Mouse (Mus musculus) hindbrain, embryonic 10.5 days (tissue): ENCODE data around the gene Glt6d1. TPM values are rescaled to one million over a fixed set of nuclear protein-coding genes. Genes with fewer than 3 reads are reported as not detected.
A peak's percentile ranks its signal among the peaks of the same experiment; 100 is the strongest.
"Not testable (repeated sequence)": the region's sequence is repeated elsewhere in the genome, so short reads cannot be mapped to it uniquely, and the experiment has no call there.

ENCODE experiments used
- DNase-seq: peaks from one replicate; pipeline ENCODE4 v3.0.0-alpha.2; 2017; ENCODE audit warnings: low spot score
- H3K27ac ChIP-seq: fragments of 300-500 bp; sonication (generic); 2 replicates; pipeline ENCODE4 v1.5.1; 2016; ENCODE audit warnings: mild to moderate bottlenecking, moderate library complexity
- H3K27me3 ChIP-seq: fragments of 300-500 bp; sonication (generic); 2 replicates; pipeline ENCODE4 v1.6.1; 2016; ENCODE audit warnings: mild to moderate bottlenecking; ENCODE audit not compliant: poor library complexity, insufficient read depth, severe bottlenecking
- H3K36me3 ChIP-seq: fragments of 300-500 bp; sonication (generic); 2 replicates; pipeline ENCODE4 v1.6.1; 2016; ENCODE audit warnings: mild to moderate bottlenecking, moderate library complexity
- H3K4me1 ChIP-seq: fragments of 300-500 bp; sonication (generic); replicated peaks from 2 replicates; pipeline ENCODE4 v1.6.1; 2016; ENCODE audit warnings: mild to moderate bottlenecking
- H3K4me3 ChIP-seq: fragments of 300-500 bp; sonication (generic); 2 replicates; pipeline ENCODE4 v1.5.1; 2016; ENCODE audit warnings: mild to moderate bottlenecking, moderate library complexity
- H3K9me3 ChIP-seq: fragments of 300-500 bp; sonication (generic); 2 replicates; pipeline ENCODE4 v1.6.1; 2016; ENCODE audit warnings: mild to moderate bottlenecking, moderate library complexity
- WGBS: fragments of 180-500 bp; shearing (Covaris S2); methylation state at CpG from one replicate; pipeline ENCODE4 v1.1.7; 2016; 5-methylcytosine and 5-hydroxymethylcytosine counted together
- polyA plus RNA-seq: library from polyadenylated mRNA; unstranded; fragments of >200 nt; fragmentation: Nextera tagmentation; extraction: Ambion mirVana; gene quantifications from 2 replicates; pipeline ENCODE4 v1.2.1, GENCODE M21; 2016

Glt6d1 gene
- not detected in 2 replicates for polyA plus RNA-seq

DNA sequence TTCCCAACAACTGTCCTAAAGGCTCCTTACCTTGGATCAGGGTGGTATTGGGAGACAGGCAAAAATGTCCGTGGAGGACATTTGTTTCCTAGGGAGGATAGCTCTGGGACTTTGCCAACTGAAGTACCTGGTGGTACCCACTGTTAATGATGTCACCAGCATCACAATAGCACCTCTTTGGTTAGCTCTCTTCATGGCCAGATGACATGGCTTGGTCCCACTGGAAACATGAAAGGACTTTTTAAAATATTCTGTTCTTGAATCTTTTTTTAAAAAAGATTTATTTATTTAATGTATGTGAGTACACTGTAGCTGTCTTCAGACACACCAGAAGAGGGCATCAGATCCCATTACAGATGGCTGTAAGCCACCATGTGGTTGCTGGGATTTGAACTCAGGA is at the start of gene Glt6d1:
Gene Glt6d1 (minus strand): TSS at position 101 of the 400 bp plus-strand sequence.
- not testable (repeated sequence) for H3K36me3 ChIP-seq, DNase-seq, H3K4me3 ChIP-seq, H3K27ac ChIP-seq, H3K27me3 ChIP-seq, H3K4me1 ChIP-seq, H3K9me3 ChIP-seq
- WGBS, result 82% methylated on average over 1 of the region's 1 CpGs

DNA sequence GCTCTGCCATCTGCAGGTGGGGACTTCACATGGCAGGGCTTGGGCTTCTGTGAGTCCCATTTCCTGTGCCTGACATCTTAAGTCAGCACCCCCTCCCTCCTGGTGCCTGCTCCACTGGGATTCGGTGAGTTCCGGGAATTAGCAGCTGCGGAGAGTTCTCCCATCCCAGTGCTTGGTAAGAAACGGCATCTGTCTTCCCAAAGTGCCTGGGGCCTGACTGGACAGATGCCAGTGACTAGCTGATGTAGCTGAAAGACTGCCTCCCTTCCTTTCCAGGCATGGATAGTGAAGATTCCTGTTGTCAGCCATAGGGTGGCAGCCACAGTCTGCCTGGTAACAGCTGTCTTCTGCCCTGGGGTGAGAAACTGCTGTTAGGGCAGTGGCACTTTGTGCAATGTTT is 49.8 kb upstream of the Glt6d1 start:
- 28% methylated on average over 4 of the region's 4 CpGs for WGBS
- Histone ChIP-seq H3K36me3 (no peaks in the 10 kb centered on the region), H3K27ac (no peak overlapping the region), H3K4me3 (no peak overlapping the region), H3K27me3 (peaks cover 50% of the 10 kb centered on the region), H3K9me3 (no peaks in the 10 kb centered on the region), H3K4me1 (peaks cover 24% of the 10 kb centered on the region)
- no peak for DNase-seq

DNA sequence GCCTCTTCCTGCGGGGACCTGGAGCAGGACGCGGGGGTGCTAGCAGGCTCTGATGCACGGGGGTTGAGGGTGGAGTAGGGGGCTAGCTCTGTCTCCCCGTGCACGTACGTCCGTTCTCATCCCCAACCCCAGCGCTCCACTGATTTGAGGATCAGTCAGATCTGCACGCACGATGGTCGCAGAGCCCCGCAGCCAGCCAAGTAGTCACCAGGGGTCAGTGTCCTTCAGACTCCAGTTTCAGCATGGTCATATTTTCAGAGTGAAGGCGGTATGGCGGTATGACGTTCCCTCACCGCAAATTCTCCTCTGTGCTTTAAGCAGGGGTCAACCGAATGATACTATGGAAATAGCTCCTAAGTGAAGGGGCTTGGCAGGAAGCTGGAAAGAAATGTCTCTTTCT is 48.6 kb upstream of the Glt6d1 start:
- WGBS, result 6% methylated on average over 18 of the region's 18 CpGs
- peak; percentile 8 for DNase-seq
- H3K36me3 ChIP-seq, result no peaks in the 10 kb centered on the region
- H3K4me3 ChIP-seq, result peak overlapping the region; percentile 71
- H3K27ac ChIP-seq, result peak overlapping the region; percentile 62; the same call in 1 of the 2 replicates
- no peaks in the 10 kb centered on the region for H3K9me3 ChIP-seq
- peaks cover 24% of the 10 kb centered on the region for H3K4me1 ChIP-seq
- peaks cover 50% of the 10 kb centered on the region for H3K27me3 ChIP-seq

DNA sequence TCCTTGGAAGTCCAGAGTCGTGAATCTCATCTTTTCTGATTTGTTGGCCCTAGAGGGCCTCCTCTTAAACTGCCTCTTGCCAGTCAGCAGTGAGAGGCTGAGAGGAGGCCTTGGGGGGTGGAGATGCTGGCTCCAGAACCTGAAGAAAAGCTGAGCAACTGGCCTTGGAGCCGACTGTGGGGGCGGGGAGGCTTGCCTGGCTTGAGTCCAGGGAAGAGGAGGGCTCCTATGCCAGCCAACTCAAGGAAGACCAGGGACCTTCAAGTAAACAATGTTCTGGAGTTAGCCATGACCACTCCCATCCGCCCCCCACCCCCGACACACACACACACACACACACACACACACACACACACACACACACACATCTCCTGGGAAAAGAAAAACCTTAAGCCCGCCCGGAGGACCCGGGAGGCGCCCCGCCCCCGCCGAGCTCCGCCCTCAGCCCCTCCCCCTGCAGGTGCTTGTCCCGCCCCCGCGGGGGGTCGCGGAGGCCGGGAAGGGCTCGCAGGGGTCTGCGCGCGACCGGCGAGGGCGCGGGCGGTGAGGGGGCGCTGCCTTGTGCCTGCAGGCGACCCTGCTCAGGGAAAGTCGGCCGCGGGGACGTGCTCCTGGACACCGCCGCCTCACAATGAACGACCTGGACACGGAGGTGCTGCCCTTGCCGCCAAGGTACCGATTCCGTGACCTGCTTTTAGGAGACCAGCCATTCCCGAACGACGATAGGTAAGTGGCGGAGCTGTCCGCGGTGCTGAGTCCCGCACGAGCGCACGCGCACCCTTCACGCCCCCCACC is 47.9 kb upstream of the Glt6d1 start, which contains the start of gene Kcnt1:
Gene Kcnt1 (plus strand): TSS at position 398 of the 795 bp plus-strand sequence.
- 1% methylated on average over 51 of the region's 53 CpGs for WGBS
- peak; percentile 44 for DNase-seq
- peaks cover 24% of the 10 kb centered on the region for H3K4me1 ChIP-seq
- no peaks in the 10 kb centered on the region for H3K36me3 ChIP-seq
- no peaks in the 10 kb centered on the region for H3K9me3 ChIP-seq
- H3K27me3 ChIP-seq, result peaks cover 50% of the 10 kb centered on the region
- H3K4me3 ChIP-seq, result peak within 1 kb of the TSS; percentile 71
- H3K27ac ChIP-seq, result peak within 1 kb of the TSS; percentile 62

DNA sequence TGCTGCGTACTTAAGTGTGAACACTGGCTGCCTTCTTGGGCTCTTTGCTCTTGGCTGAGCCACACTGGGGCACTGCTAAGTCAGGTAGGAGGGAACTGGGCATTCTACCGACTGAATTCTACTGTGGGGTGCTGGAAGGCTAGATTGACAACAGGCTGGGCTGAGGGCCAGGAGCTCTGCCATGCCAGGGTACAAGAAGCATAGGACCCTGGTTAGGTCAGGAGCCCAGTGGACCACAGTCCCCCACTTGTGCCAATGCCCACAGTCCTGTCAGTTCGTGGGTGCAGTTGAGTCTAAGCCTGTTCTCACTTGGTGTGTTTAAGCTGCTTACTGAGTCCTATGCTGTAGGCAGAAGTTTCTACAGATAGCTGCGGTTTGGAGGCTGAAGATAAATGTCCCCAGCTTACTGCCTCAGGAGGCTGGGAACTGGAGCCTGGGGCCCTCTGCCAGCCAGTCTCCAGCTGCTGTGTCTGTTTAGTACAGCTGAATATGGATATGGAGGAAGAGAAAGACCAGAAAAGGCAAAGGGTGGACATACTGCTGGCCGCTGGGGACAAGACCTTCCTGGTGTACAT is 47.1 kb upstream of the Glt6d1 start:
- no peak for DNase-seq
- no peaks in the 10 kb centered on the region for H3K36me3 ChIP-seq
- peak overlapping the region; percentile 71; the same call in 1 of the 2 replicates for H3K4me3 ChIP-seq
- whole genome bisulfite sequencing, result 70% methylated on average over 5 of the region's 5 CpGs
- H3K27ac ChIP-seq, result no peak overlapping the region
- peaks cover 24% of the 10 kb centered on the region for H3K4me1 ChIP-seq
- no peaks in the 10 kb centered on the region for H3K9me3 ChIP-seq
- H3K27me3 ChIP-seq, result peaks cover 48% of the 10 kb centered on the region

DNA sequence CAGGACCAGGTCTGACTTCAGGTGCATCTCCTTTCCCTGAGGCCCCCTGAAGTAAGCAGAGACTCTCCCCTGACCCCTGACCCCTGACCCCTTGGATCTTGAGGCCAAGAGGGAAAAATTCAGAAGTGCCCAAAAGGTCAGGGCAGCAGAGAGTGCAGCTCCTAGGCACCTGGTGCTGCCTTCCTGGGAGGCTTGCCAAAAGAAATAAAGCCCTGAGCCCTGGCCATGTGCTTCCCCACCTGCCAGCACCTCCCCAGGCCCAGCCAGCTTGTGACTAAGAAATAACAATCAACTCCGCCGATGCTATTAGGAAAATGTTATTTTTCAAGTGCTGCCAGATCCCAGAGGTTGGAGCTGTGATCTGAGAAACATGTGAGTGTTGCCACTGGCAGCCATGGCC is 46.4 kb upstream of the Glt6d1 start:
- 75% methylated on average over 2 of the region's 2 CpGs for WGBS
- no peak overlapping the region for H3K27ac ChIP-seq
- H3K4me3 ChIP-seq, result no peak overlapping the region
- H3K27me3 ChIP-seq, result peaks cover 48% of the 10 kb centered on the region
- no peaks in the 10 kb centered on the region for H3K9me3 ChIP-seq
- H3K4me1 ChIP-seq, result peaks cover 24% of the 10 kb centered on the region
- DNase-seq, result no peak
- H3K36me3 ChIP-seq, result no peaks in the 10 kb centered on the region

DNA sequence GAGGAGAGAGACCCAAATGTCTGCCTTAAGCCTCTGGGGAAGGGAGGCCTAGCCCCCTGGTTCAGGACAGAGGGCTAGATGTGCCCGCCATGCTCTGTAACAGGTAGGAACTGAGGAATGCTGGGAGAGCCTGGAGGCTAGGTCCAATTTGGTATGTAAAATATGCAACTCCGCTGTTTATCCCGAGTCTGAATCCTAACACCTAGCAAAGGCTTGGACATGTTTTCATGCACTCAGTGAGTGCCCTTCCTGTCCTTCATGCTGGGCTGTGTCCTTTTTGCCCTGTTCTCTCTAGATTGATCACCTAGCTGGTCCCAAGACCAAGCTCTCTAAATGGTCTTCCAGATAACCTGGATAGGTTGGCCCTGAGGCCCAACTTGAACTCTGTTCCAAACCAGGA is 44.2 kb upstream of the Glt6d1 start:
- peaks cover 28% of the 10 kb centered on the region for H3K27me3 ChIP-seq
- H3K36me3 ChIP-seq, result no peaks in the 10 kb centered on the region
- WGBS, result 87% methylated on average over 3 of the region's 3 CpGs
- no peak overlapping the region for H3K4me3 ChIP-seq
- H3K9me3 ChIP-seq, result no peaks in the 10 kb centered on the region
- H3K27ac ChIP-seq, result no peak overlapping the region
- peaks cover 24% of the 10 kb centered on the region for H3K4me1 ChIP-seq
- no peak for DNase-seq

DNA sequence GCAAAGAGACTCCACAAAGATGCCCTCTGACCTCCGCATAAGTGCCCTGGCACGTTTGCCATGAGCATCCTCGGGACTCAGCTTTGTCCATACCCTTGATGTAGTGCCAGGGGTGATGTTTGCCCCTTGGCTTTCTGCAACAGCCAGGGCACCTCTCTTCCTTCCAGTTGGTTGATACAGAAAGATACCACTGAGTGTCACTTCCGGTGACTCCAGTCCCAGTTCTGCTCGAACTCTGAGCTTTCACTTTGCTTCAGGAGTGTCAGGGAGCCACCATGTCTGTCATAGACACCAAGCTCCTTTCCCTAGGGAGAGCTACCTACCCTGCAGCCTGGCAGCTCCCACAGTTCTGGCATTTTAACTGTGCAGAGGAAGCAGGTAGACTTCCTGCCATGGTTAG is 38.4 kb upstream of the Glt6d1 start:
- no peaks in the 10 kb centered on the region; the same call in 1 of the 2 replicates for H3K4me1 ChIP-seq
- H3K36me3 ChIP-seq, result no peaks in the 10 kb centered on the region
- no peaks in the 10 kb centered on the region for H3K27me3 ChIP-seq
- WGBS, result 83% methylated on average over 5 of the region's 5 CpGs
- H3K9me3 ChIP-seq, result no peaks in the 10 kb centered on the region
- H3K4me3 ChIP-seq, result no peak overlapping the region
- no peak overlapping the region for H3K27ac ChIP-seq
- DNase-seq, result no peak

DNA sequence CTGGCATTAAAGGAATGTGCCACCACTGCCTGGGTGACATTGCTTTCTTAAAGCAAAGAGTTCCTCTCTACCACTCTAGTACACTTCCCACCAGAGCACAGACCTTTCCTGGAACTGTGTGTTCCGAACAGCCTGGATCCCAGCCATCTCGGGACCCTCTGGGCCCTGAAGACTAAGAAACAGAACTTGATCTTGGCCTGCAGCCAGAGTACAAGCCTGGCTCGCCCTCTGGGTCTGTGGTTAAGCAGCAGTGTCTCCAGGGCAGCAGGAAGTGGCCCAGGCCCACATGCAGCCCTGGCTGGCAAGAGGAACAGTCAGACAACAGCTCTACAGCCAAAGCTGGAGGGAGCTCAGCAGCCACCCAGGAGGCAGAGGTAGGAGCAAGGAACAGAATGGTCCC is 37.0 kb upstream of the Glt6d1 start:
- no peaks in the 10 kb centered on the region; the same call in 1 of the 2 replicates for H3K4me1 ChIP-seq
- no peak for DNase-seq
- H3K4me3 ChIP-seq, result no peak overlapping the region
- no peaks in the 10 kb centered on the region for H3K27me3 ChIP-seq
- no peaks in the 10 kb centered on the region for H3K36me3 ChIP-seq
- 65% methylated on average over 3 of the region's 3 CpGs for WGBS
- H3K27ac ChIP-seq, result no peak overlapping the region
- H3K9me3 ChIP-seq, result no peaks in the 10 kb centered on the region

DNA sequence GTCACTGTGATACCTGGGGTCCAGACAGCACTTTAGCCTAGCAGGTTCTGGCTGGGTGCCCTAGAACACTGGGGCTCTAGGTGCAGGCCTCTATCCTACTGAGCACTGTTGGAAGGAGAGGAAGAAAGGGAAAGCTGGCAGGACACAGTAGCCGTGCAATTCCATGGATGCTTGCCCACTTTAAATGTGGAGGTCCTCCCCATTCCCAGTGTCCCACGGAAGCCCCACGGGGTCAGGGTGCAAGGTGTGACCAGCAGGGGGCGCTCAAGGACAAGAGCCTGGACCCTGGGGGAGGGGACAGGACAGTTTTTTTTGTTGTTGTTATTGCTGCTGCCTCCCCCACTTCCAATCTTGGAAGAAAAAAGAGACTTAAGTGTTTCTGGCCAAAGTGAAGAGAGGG is 34.7 kb upstream of the Glt6d1 start:
- Histone ChIP-seq H3K9me3 (no peaks in the 10 kb centered on the region), H3K4me3 (no peak overlapping the region), H3K27me3 (no peaks in the 10 kb centered on the region), H3K4me1 (no peaks in the 10 kb centered on the region; the same call in 1 of the 2 replicates), H3K27ac (no peak overlapping the region), H3K36me3 (no peaks in the 10 kb centered on the region)
- peak; percentile 46 for DNase-seq
- WGBS, result 11% methylated on average over 4 of the region's 4 CpGs

DNA sequence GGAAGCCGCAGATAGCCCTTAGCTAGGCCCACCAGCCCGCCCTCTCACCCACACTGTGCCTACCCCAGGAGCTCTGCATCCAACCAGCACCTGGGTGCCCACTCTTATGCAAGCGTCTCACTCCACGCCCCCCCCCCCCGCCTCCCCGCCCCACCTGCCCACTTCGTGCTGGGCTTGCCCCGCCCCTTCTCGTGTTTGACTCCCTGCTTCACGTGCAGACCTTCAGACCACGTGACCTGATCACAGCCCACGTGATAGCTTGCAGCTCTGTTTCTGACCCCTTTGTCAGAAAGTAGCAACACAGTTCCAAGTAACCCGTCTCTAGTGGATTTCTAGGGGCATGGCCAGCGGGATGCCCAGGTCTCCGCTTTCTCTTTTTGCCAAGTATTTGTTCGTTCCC is 31.6 kb upstream of the Glt6d1 start, which contains the start of gene Sohlh1:
Gene Sohlh1 (minus strand): TSS at position 23 of the 400 bp plus-strand sequence.
- H3K9me3 ChIP-seq, result no peaks in the 10 kb centered on the region
- H3K4me3 ChIP-seq, result no peak within 1 kb of the TSS
- H3K27me3 ChIP-seq, result no peaks in the 10 kb centered on the region
- no peak for DNase-seq
- H3K27ac ChIP-seq, result no peak within 1 kb of the TSS
- no peaks in the 10 kb centered on the region for H3K36me3 ChIP-seq
- H3K4me1 ChIP-seq, result no peaks in the 10 kb centered on the region; the same call in none of the 2 replicates
- 87% methylated on average over 16 of the region's 16 CpGs for WGBS

DNA sequence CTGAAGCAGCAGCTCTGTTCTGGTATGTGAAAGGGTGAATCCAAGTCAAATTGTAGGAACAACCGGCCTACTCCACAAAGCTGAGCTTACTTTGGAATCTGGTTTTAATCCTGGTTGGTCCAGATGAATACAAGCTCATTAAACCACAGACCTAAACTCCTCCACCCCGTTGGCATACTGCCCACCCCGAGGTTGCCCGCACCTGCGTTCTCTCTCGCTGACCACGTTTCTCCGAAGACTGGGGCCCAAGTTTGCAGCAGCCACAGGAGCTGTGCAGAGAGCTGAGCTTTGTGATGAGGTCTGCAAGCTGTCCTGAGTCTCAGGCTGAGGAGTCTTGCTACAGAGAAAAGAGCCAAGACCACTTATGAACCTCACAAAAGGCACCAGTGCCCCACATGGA is 30.9 kb upstream of the Glt6d1 start:
- no peak overlapping the region for H3K27ac ChIP-seq
- no peaks in the 10 kb centered on the region for H3K27me3 ChIP-seq
- no peaks in the 10 kb centered on the region; the same call in none of the 2 replicates for H3K4me1 ChIP-seq
- H3K9me3 ChIP-seq, result no peaks in the 10 kb centered on the region
- H3K36me3 ChIP-seq, result no peaks in the 10 kb centered on the region
- WGBS, result 90% methylated on average over 8 of the region's 8 CpGs
- H3K4me3 ChIP-seq, result no peak overlapping the region
- no peak for DNase-seq

DNA sequence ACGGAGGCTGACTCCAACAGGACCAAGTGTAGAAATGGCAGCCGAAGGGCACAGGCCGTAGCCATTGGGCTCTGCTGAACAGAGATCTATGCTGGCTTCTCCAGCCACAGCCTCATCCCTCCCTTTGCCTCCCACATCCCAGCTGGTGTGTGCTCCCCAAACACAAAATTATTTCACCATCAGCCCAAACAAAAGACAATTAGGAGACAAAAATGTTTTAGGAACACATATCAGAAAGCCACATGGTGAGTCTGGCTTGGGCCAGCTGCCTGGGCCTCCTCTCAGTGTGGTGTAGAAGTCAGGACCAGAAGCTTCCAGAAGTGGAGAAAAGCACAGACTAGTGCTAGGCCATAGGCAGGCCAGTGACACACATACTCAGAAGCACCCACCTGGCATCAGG is 28.4 kb upstream of the Glt6d1 start:
- Histone ChIP-seq H3K27ac (no peak overlapping the region), H3K27me3 (no peaks in the 10 kb centered on the region), H3K4me1 (no peaks in the 10 kb centered on the region; the same call in 1 of the 2 replicates), H3K9me3 (no peaks in the 10 kb centered on the region), H3K36me3 (no peaks in the 10 kb centered on the region), H3K4me3 (no peak overlapping the region)
- no peak for DNase-seq
- WGBS, result 86% methylated on average over 3 of the region's 3 CpGs
